Mouse (Mus musculus) MEL (cell line): Measurements from ENCODE around the gene Csnk2b.

Source experiments
- EP300 ChIP-seq, 2 experiments: IDR thresholded peaks; 2 replicates each; pipeline ENCODE4 v1.6.1; 2011; ENCODE audit warnings: improper control_type of control experiment in 2 of 2, low read length in 2 of 2, low read depth in 1 of 2, mild to moderate bottlenecking in 1 of 2
- KAT2A ChIP-seq: conservative IDR thresholded peaks from 2 replicates; pipeline ENCODE4 v1.6.1; 2012; ENCODE audit warnings: low read depth, low read length, improper control_type of control experiment, inconsistent platforms
- POLR2A ChIP-seq, 2 experiments: IDR thresholded peaks; 2 replicates each; pipeline ENCODE4 v1.6.1; 2011 to 2012; ENCODE audit warnings: low read length in 2 of 2, mild to moderate bottlenecking in 2 of 2, control low read depth in 1 of 2, improper control_type of control experiment in 1 of 2, low read depth in 1 of 2, moderate library complexity in 1 of 2; ENCODE audit not compliant: control insufficient read depth in 1 of 2, insufficient read depth in 1 of 2, poor library complexity in 1 of 2
- USF2 ChIP-seq, 2 experiments: IDR thresholded peaks; 2 replicates each; pipeline ENCODE4 v1.6.1; 2011 to 2012; ENCODE audit warnings: improper control_type of control experiment in 2 of 2, low read length in 2 of 2, borderline replicate concordance in 1 of 2, inconsistent platforms in 1 of 2, low read depth in 1 of 2, mild to moderate bottlenecking in 1 of 2; ENCODE audit not compliant: insufficient read depth in 1 of 2
- ZNF384 ChIP-seq: IDR thresholded peaks from 2 replicates; pipeline ENCODE4 v1.6.1; 2012; ENCODE audit warnings: low read depth, mild to moderate bottlenecking, inconsistent platforms, low read length, improper control_type of control experiment

- no peak for TF ChIP-seq USF2 (IDR thresholded peaks at IDR 0.05; ENCODE audit: borderline replicate concordance in 1 of 2, insufficient read depth in 1 of 2, low read depth in 1 of 2, low read length in 2 of 2)
- TF ChIP-seq ZNF384, result no peak
- TF ChIP-seq EP300 (IDR thresholded peaks at IDR 0.05; ENCODE audit: low read depth in 1 of 2, low read length in 2 of 2), result no peak
- TF ChIP-seq POLR2A (IDR thresholded peaks at IDR 0.05; ENCODE audit: control insufficient read depth in 1 of 2, insufficient read depth in 1 of 2, low read depth in 1 of 2, low read length in 2 of 2, poor library complexity in 1 of 2), result no peak
- TF ChIP-seq KAT2A, result no peak
Observed at GRCm38 (mm10) chr17:35108097-35108496, 13.8 kb downstream of the Csnk2b start, which contains the start of gene Ly6g5c.
